Mouse (Mus musculus): ENCODE measurements around the gene Kpna6. TPM values are rescaled to one million over a fixed set of nuclear protein-coding genes. Genes with fewer than 3 reads are reported as not detected.

The Kpna6 gene
- polyA plus RNA-seq, 1 experiment from 2014 or later = 14.9 TPM

DNA sequence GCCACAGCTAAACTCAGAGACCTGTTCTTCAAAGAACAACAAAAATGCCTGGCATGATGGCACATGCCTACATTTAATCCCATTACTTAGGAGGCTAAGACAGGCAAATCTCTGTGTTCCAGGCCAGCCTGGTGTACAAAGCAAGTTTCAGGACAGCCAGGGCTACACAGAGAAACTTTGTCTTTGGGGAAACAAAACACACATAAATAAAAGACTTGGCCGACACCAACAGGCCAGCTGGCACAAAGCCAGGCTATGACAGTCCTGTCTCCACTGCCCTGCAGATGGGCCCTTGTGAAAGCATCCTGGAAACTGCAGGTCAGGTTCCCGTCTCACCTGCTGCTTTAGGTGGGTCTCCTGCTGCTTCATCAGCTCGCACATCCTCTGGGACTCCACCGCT lies 41.6 kb downstream of the Kpna6 start:
- no peak for ATAC-seq (ENCODE audit: insufficient read depth)
- peak; percentile 58 for DNase-seq
- Histone ChIP-seq H3K36me3 (ENCODE audit: insufficient read depth) (peaks cover 100% of the 10 kb centered on the region), H3K4me3 (ENCODE audit: low read depth, low read length) (no peak overlapping the region), H3K9ac (no peak overlapping the region), H3K27me3 (ENCODE audit: insufficient read depth, low read length) (no peaks in the 10 kb centered on the region), H3K4me1 (ENCODE audit: insufficient read depth) (no peaks in the 10 kb centered on the region), H3K4me2 (no peak overlapping the region), H3K9me3 (ENCODE audit: low read depth, low read length) (no peaks in the 10 kb centered on the region), H3K27ac (ENCODE audit: low read depth) (no peak overlapping the region)
- WGBS = 67% methylated on average over 4 of the region's 4 CpGs
- TF ChIP-seq CTCF (IDR thresholded peaks at IDR 0.05; ENCODE audit: low read depth) = no peak

DNA sequence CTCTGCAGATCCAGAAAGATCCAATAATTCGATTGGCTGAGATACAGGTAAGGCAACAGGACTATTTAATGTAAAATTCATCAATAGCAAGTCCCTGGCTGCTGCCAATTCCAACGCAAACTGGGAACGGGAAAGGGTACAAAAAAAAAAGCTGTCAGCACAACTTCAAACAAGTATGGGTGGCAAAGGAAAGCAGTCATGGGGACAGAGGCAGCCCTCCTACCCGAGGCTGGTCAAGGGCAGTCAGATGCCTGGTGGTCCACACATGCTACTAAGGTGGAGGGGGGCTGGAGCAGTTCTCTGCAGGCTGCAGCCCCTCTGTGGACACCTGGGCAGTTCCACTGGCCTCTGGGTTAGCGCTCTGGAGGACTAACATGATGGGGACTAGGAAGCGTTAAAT lies 46.5 kb downstream of the Kpna6 start:
- ATAC-seq (ENCODE audit: insufficient read depth) (no peak), DNase-seq (no peak)
- no peaks in the 10 kb centered on the region for H3K27me3 ChIP-seq (ENCODE audit: insufficient read depth, low read length)
- TF ChIP-seq CTCF (IDR thresholded peaks at IDR 0.05; ENCODE audit: low read depth) = no peak
- no peak overlapping the region for H3K4me2 ChIP-seq
- H3K9me3 ChIP-seq (ENCODE audit: low read depth, low read length) = no peaks in the 10 kb centered on the region
- H3K36me3 ChIP-seq (ENCODE audit: insufficient read depth) = peaks cover 56% of the 10 kb centered on the region
- WGBS = 67% methylated on average over 6 of the region's 6 CpGs
- H3K27ac ChIP-seq (ENCODE audit: low read depth) = no peak overlapping the region
- H3K4me3 ChIP-seq (ENCODE audit: low read depth, low read length) = no peak overlapping the region
- H3K9ac ChIP-seq = no peak overlapping the region
- H3K4me1 ChIP-seq (ENCODE audit: insufficient read depth) = peaks cover 13% of the 10 kb centered on the region; the same call in 1 of the 2 replicates

GRCm38 (mm10) chr4:129625496-129625895 lies 47.1 kb downstream of the Kpna6 start:
- Histone ChIP-seq H3K9me3 (ENCODE audit: low read depth, low read length) (no peaks in the 10 kb centered on the region), H3K36me3 (ENCODE audit: insufficient read depth) (peaks cover 50% of the 10 kb centered on the region), H3K27ac (ENCODE audit: low read depth) (no peak overlapping the region), H3K4me1 (ENCODE audit: insufficient read depth) (peaks cover 13% of the 10 kb centered on the region; the same call in 1 of the 2 replicates), H3K27me3 (ENCODE audit: insufficient read depth, low read length) (no peaks in the 10 kb centered on the region), H3K4me3 (ENCODE audit: low read depth, low read length) (no peak overlapping the region), H3K9ac (no peak overlapping the region), H3K4me2 (peak overlapping the region; percentile 65; the same call in 1 of the 2 replicates)
- 46% methylated on average over 4 of the region's 4 CpGs for WGBS
- DNase-seq = no peak
- no peak for TF ChIP-seq CTCF (IDR thresholded peaks at IDR 0.05; ENCODE audit: low read depth)
- no peak for ATAC-seq (ENCODE audit: insufficient read depth)

DNA sequence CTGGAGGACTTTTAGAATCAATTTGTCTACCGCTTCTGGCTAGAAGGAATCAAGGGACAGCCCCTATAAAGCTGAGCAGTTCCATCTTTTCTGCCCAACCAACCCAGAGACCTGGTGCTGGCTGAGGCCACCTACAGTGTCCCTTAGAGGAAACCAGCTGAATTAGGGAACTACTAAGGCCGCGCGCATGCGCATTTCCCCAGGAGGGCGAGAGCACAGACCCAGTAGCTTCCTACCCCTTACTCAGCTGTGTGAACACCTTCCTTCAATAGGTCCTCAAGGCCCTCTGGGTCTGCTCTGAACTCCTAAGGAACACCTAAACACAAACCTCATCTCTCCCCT lies 47.6 kb downstream of the Kpna6 start:
- Histone ChIP-seq H3K4me3 (ENCODE audit: low read depth, low read length) (peak overlapping the region; percentile 52), H3K36me3 (ENCODE audit: insufficient read depth) (peaks cover 45% of the 10 kb centered on the region), H3K9me3 (ENCODE audit: low read depth, low read length) (no peaks in the 10 kb centered on the region), H3K4me1 (ENCODE audit: insufficient read depth) (peaks cover 13% of the 10 kb centered on the region; the same call in 1 of the 2 replicates), H3K27me3 (ENCODE audit: insufficient read depth, low read length) (no peaks in the 10 kb centered on the region), H3K27ac (ENCODE audit: low read depth) (peak overlapping the region; percentile 83), H3K9ac (peak overlapping the region; percentile 37), H3K4me2 (peak overlapping the region; percentile 65)
- DNase-seq (peak; percentile 79), ATAC-seq (ENCODE audit: insufficient read depth) (peak; percentile 32; the same call in 1 of the 2 replicates)
- 6% methylated on average over 6 of the region's 6 CpGs for WGBS
- no peak for TF ChIP-seq CTCF (IDR thresholded peaks at IDR 0.05; ENCODE audit: low read depth)

GRCm38 (mm10) chr4:129624281-129625028 lies 48.1 kb downstream of the Kpna6 start:
- H3K4me3 ChIP-seq (ENCODE audit: low read depth, low read length) = peak overlapping the region; percentile 52
- ATAC-seq (ENCODE audit: insufficient read depth) (peak; percentile 94), DNase-seq (peak; percentile 94)
- peak overlapping the region; percentile 83 for H3K27ac ChIP-seq (ENCODE audit: low read depth)
- H3K36me3 ChIP-seq (ENCODE audit: insufficient read depth) = peaks cover 40% of the 10 kb centered on the region
- peaks cover 13% of the 10 kb centered on the region; the same call in 1 of the 2 replicates for H3K4me1 ChIP-seq (ENCODE audit: insufficient read depth)
- WGBS = under 1% methylated on average over 18 of the region's 18 CpGs
- no peaks in the 10 kb centered on the region for H3K9me3 ChIP-seq (ENCODE audit: low read depth, low read length)
- peak overlapping the region; percentile 68 for H3K9ac ChIP-seq
- no peak for TF ChIP-seq CTCF (IDR thresholded peaks at IDR 0.05; ENCODE audit: low read depth)
- H3K27me3 ChIP-seq (ENCODE audit: insufficient read depth, low read length) = no peaks in the 10 kb centered on the region
- H3K4me2 ChIP-seq = peak overlapping the region; percentile 65

- WGBS = under 1% methylated on average over 10 of the region's 10 CpGs
- Histone ChIP-seq H3K27ac (ENCODE audit: low read depth) (peak within 1 kb of the TSS; percentile 83), H3K4me3 (ENCODE audit: low read depth, low read length) (peak within 1 kb of the TSS; percentile 52), H3K9me3 (ENCODE audit: low read depth, low read length) (no peaks in the 10 kb centered on the region), H3K9ac (peak within 1 kb of the TSS; percentile 68), H3K27me3 (ENCODE audit: insufficient read depth, low read length) (no peaks in the 10 kb centered on the region), H3K4me2 (peak within 1 kb of the TSS; percentile 65), H3K36me3 (ENCODE audit: insufficient read depth) (peaks cover 32% of the 10 kb centered on the region), H3K4me1 (ENCODE audit: insufficient read depth) (peaks cover 13% of the 10 kb centered on the region; the same call in 1 of the 2 replicates)
- no peak for TF ChIP-seq CTCF (IDR thresholded peaks at IDR 0.05; ENCODE audit: low read depth)
- ATAC-seq (ENCODE audit: insufficient read depth) (peak; percentile 26; the same call in 1 of the 2 replicates), DNase-seq (peak; percentile 78)
Measured at GRCm38 (mm10) chr4:129623681-129624091, 48.9 kb downstream of the Kpna6 start, which contains the start of gene Ccdc28b. Gene Ccdc28b (minus strand): TSS chr4:129623947.

DNA sequence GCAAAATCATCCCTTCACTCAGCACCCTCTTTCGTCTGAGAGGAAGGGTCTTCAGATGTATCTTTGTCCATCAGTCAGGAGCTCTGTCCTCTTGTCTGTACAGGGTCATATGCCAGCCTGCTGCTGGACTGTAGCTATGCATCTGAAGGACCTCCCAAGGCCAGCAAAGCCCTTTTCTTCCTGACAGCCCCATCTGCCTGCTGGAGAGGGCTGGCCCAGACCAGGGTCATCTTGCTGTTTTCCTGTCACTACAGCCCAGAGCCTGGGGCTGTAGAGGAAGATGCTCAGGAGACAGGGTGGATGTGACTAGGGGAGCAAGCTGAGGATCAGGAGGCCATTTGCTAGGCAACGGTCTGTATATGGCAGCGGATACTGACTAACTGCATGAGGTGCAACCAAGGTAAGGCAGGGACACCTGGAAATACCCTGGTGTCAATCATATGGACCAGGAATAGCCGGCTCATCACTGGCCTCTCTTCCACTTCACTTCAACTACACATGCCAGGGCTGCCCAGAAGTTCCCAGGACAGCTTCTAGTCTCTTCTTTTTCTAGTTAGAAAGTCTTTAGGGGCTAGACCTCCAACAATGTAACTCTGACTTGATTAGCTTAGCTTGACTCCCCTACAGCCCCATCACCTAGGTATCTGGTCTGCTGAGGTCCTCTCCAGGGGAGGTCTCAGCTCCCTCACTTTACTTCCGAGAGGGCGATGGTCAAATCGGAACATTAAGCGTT lies 49.6 kb downstream of the Kpna6 start:
- H3K4me1 ChIP-seq (ENCODE audit: insufficient read depth) = peaks cover 18% of the 10 kb centered on the region; the same call in 1 of the 2 replicates
- DNase-seq = no peak
- peak overlapping the region; percentile 65 for H3K4me2 ChIP-seq
- no peak for ATAC-seq (ENCODE audit: insufficient read depth)
- TF ChIP-seq CTCF (IDR thresholded peaks at IDR 0.05; ENCODE audit: low read depth) = no peak
- H3K9ac ChIP-seq = peak overlapping the region; percentile 68
- H3K27ac ChIP-seq (ENCODE audit: low read depth) = peak overlapping the region; percentile 83
- H3K36me3 ChIP-seq (ENCODE audit: insufficient read depth) = peaks cover 25% of the 10 kb centered on the region
- no peaks in the 10 kb centered on the region for H3K27me3 ChIP-seq (ENCODE audit: insufficient read depth, low read length)
- 15% methylated on average over 8 of the region's 8 CpGs for WGBS
- H3K4me3 ChIP-seq (ENCODE audit: low read depth, low read length) = peak overlapping the region; percentile 52
- no peaks in the 10 kb centered on the region for H3K9me3 ChIP-seq (ENCODE audit: low read depth, low read length)

Measured in lung, embryonic 14.5 days (tissue).